Mouse (Mus musculus): ENCODE results near the gene Serpinb11.

The Serpinb11 gene

GRCm38 (mm10) chr1:107360898-107361297, at the start of gene Serpinb11:
Gene Serpinb11, plus strand, starts transcription at chr1:107361198.
- no peak for DNase-seq (ENCODE audit: extremely low spot score)

- DNase-seq (ENCODE audit: extremely low spot score) = no peak
These were observed 15.0 kb upstream of the Serpinb11 start for GRCm38 (mm10) chr1:107345979-107346378.

GRCm38 (mm10) chr1:107346788-107347187, 14.2 kb upstream of the Serpinb11 start:
- no peak for DNase-seq (ENCODE audit: extremely low spot score)

GRCm38 (mm10) chr1:107350392-107350791, 10.6 kb upstream of the Serpinb11 start:
- DNase-seq (ENCODE audit: extremely low spot score) = no peak

GRCm38 (mm10) chr1:107351115-107351514, 9.9 kb upstream of the Serpinb11 start:
- DNase-seq (ENCODE audit: extremely low spot score) = no peak

GRCm38 (mm10) chr1:107353046-107353445, 8.0 kb upstream of the Serpinb11 start:
- DNase-seq (ENCODE audit: extremely low spot score) = no peak

GRCm38 (mm10) chr1:107365973-107366372, 5.0 kb downstream of the Serpinb11 start:
- DNase-seq (ENCODE audit: extremely low spot score) = no peak

GRCm38 (mm10) chr1:107368944-107369343, 7.9 kb downstream of the Serpinb11 start:
- DNase-seq (ENCODE audit: extremely low spot score) = no peak

- DNase-seq (ENCODE audit: extremely low spot score) = no peak
These were observed 16.0 kb downstream of the Serpinb11 start for GRCm38 (mm10) chr1:107376952-107377351.

GRCm38 (mm10) chr1:107378368-107378767, 17.4 kb downstream of the Serpinb11 start:
- no peak for DNase-seq (ENCODE audit: extremely low spot score)

- DNase-seq (ENCODE audit: extremely low spot score) = no peak
These were observed 20.5 kb downstream of the Serpinb11 start for GRCm38 (mm10) chr1:107381491-107381890.

- DNase-seq (ENCODE audit: extremely low spot score) = no peak
These were observed 21.4 kb downstream of the Serpinb11 start for GRCm38 (mm10) chr1:107382404-107382803.

- no peak for DNase-seq (ENCODE audit: extremely low spot score)
These were observed 23.5 kb downstream of the Serpinb11 start for GRCm38 (mm10) chr1:107384532-107384931.

- DNase-seq (ENCODE audit: extremely low spot score) = no peak
These were observed 28.8 kb downstream of the Serpinb11 start for GRCm38 (mm10) chr1:107389753-107390152.

- DNase-seq (ENCODE audit: extremely low spot score) = no peak
These were observed 36.5 kb downstream of the Serpinb11 start for GRCm38 (mm10) chr1:107397481-107397880.

GRCm38 (mm10) chr1:107399355-107399754, 38.4 kb downstream of the Serpinb11 start, which contains the start of gene Serpinb7:
Gene Serpinb7, plus strand, starts transcription at chr1:107399655.
- DNase-seq (ENCODE audit: extremely low spot score) = no peak

GRCm38 (mm10) chr1:107402082-107402481, 41.1 kb downstream of the Serpinb11 start:
- no peak for DNase-seq (ENCODE audit: extremely low spot score)

- no peak for DNase-seq (ENCODE audit: extremely low spot score)
These were observed 53.7 kb downstream of the Serpinb11 start for GRCm38 (mm10) chr1:107414650-107415049.

GRCm38 (mm10) chr1:107422487-107422886, 61.5 kb downstream of the Serpinb11 start:
- DNase-seq (ENCODE audit: extremely low spot score) = no peak
